Mouse (Mus musculus): Measurements from ENCODE around the gene Cd36. TPM values are rescaled to one million over a fixed set of nuclear protein-coding genes. Genes with fewer than 3 reads are reported as not detected.

Gene Cd36
- polyA plus RNA-seq, 1 experiment from 2014 or later: 5.0 TPM

DNA sequence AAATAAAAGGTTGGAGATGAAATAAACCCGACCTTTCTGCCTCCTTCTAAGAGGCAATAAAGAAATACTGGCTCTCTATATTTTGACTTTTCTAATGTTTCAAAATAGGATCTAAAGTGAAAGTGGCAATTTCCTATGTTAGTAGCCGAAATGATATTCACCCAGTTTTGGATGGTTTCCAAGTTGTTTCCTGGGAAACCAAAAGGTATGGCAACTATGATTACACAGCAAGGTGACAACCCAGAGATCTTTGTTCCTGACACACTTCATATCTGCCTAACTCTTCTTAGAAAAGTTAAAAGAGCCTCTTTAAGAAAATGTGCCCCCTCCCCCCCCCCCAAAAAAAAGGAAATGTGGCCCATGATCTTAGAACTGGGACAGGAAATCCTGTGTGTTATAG is 58.1 kb downstream of the Cd36 start:
- no peak overlapping the region for H3K9ac ChIP-seq (replicated peaks)
- no peaks in the 10 kb centered on the region for H3K36me3 ChIP-seq
- no peaks in the 10 kb centered on the region for H3K4me1 ChIP-seq (replicated peaks)
- no peaks in the 10 kb centered on the region for H3K9me3 ChIP-seq
- H3K4me2 ChIP-seq (replicated peaks): no peak overlapping the region
- no peak for ATAC-seq
- no peak overlapping the region for H3K4me3 ChIP-seq (replicated peaks)
- no peaks in the 10 kb centered on the region for H3K27me3 ChIP-seq
- H3K27ac ChIP-seq: no peak overlapping the region
- 68% methylated on average over 2 of the region's 2 CpGs for WGBS

DNA sequence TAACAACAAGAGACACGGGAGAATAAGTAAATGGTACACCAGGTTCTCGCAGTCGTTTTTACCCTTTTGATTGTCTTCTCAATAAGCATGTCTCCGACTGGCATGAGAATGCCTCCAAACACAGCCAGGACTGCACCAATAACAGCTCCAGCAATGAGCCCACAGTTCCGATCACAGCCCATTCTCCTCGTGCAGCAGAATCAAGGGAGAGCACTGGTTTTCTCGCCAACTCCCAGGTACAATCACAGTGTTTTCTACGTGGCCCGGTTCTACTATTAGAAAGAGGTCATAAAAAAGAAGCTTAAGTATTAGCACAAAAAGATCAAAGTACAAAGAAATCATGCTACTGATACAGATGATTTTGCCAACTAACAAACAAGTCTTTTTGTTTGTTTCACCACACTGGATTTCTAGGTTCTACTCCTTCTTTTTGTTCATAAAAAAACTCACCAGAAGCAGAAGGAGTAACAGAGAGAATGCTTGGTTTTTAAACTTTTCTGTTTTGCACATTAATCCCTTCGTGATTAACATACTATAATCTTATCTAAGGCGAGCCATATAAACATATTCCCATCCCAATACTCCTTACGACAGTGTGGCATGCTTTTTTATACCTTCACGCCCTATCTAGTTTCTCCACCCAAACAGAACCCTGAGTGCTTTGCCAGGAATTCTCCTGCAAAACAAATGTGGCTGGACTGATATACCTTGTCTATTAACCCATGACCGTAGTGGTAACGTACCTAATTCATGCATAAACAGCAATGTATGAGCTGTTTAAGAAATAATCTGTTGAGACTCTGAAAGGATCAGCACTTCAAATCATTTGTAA is 59.7 kb downstream of the Cd36 start:
- no peak overlapping the region for H3K4me3 ChIP-seq (replicated peaks)
- no peak for ATAC-seq
- no peak overlapping the region for H3K27ac ChIP-seq
- no peaks in the 10 kb centered on the region for H3K36me3 ChIP-seq
- H3K4me2 ChIP-seq (replicated peaks): no peak overlapping the region
- no peaks in the 10 kb centered on the region for H3K27me3 ChIP-seq
- H3K4me1 ChIP-seq (replicated peaks): no peaks in the 10 kb centered on the region
- H3K9me3 ChIP-seq: no peaks in the 10 kb centered on the region
- no peak overlapping the region for H3K9ac ChIP-seq (replicated peaks)
- 79% methylated on average over 15 of the region's 15 CpGs for WGBS

DNA sequence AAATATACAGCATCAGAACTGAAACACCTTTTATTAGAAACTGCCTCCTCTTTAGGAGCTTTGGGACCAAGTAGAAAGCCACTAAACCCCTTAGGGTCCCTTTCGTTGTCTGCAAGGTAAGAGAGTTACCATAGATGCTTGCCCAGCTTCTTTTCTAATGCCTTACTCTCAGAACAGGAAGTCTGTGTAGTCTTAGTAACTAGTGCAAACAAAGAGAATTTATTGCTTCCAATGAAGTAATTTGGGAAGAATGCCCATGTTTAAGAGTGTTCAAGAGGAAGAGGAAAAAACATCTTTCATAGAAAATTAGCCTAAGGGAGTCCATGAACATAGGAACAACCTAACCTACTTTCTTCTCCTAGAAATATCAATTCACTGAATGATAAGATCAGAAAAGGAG is 67.2 kb downstream of the Cd36 start:
- H3K9ac ChIP-seq (replicated peaks): no peak overlapping the region
- H3K27ac ChIP-seq: no peak overlapping the region
- H3K4me2 ChIP-seq (replicated peaks): no peak overlapping the region
- WGBS: 81% methylated on average over 1 of the region's 1 CpGs
- H3K4me3 ChIP-seq (replicated peaks): no peak overlapping the region
- H3K27me3 ChIP-seq: no peaks in the 10 kb centered on the region
- H3K4me1 ChIP-seq (replicated peaks): no peaks in the 10 kb centered on the region
- H3K36me3 ChIP-seq: no peaks in the 10 kb centered on the region
- ATAC-seq: no peak
- H3K9me3 ChIP-seq: no peaks in the 10 kb centered on the region

DNA sequence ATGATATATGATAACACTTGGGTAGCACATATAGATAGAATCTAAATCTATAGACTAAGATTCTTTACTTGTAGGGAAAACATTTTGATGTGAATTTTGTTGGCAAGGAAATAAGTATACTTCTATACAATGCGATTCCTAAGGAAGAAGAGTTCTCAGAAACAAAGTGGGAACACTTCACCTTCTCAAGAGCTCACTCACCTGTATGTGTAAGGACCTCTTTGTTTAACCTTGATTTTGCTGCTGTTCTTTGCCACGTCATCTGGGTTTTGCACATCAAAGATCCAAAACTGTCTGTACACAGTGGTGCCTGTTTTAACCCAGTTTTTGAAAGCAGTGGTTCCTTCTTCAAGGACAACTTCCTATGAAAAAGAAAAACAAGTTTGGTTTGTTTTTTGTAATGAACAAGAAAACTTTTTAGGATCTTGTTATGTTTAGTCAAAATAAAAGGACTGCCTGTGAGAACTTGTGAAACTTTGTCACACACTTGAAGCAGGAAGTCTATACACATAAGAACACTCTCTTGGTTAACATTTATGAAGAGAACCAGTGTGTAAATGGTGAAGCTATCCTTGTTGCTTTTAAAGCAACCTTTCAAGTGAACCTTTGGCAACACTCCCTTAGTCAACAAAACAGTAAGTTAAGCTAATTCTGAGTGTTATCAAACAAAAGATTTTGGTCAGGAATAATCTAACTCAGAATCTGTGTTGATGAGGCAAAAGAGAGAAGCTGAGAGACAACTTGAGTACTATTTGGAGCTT is 68.2 kb downstream of the Cd36 start:
- no peak for ATAC-seq
- no peaks in the 10 kb centered on the region for H3K4me1 ChIP-seq (replicated peaks)
- WGBS: 83% methylated on average over 2 of the region's 2 CpGs
- H3K27me3 ChIP-seq: no peaks in the 10 kb centered on the region
- H3K9ac ChIP-seq (replicated peaks): no peak overlapping the region
- H3K9me3 ChIP-seq: no peaks in the 10 kb centered on the region
- H3K27ac ChIP-seq: no peak overlapping the region
- no peak overlapping the region for H3K4me2 ChIP-seq (replicated peaks)
- no peak overlapping the region for H3K4me3 ChIP-seq (replicated peaks)
- no peaks in the 10 kb centered on the region for H3K36me3 ChIP-seq

DNA sequence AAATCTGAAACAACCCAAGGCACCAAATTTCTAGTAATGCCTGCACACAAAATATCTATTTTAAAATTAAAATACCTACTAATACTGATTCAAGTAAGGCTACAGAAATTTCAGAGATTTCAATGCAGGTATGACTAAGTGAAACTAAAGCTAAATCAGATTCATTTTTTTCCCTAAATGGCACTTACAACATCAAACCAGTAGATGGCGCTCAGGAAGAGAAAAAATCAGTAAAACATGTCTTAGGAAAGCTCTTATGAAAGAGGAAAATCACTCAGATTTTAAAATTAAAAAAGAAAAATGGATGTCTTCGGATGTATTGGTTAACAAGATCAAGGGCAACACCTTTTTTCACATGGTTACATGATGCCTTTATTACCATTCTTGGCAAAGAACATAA is 72.4 kb downstream of the Cd36 start:
- no peak overlapping the region for H3K4me3 ChIP-seq (replicated peaks)
- no peak overlapping the region for H3K4me2 ChIP-seq (replicated peaks)
- H3K27me3 ChIP-seq: no peaks in the 10 kb centered on the region
- no peaks in the 10 kb centered on the region for H3K36me3 ChIP-seq
- 3% methylated on average over 2 of the region's 2 CpGs for WGBS
- H3K4me1 ChIP-seq (replicated peaks): no peaks in the 10 kb centered on the region
- no peaks in the 10 kb centered on the region for H3K9me3 ChIP-seq
- H3K9ac ChIP-seq (replicated peaks): no peak overlapping the region
- no peak for ATAC-seq
- no peak overlapping the region for H3K27ac ChIP-seq

DNA sequence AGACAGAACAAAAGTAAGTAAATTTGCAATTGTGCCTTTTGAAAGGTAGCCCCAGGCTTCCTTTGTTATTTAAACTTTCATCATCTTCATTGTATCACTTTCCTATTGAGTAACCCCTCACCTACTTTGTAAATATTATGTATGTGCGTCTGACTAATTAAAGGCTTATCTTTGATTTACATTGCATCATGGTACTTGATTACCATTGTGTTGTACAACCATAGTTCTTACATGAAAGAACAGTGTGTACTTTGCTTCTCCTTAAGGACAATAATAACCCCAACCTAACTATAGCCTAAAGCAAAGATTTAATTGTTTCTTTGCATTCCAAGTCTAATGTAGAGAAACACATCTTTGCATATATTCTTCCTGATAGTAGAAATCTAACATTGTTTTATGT is 78.3 kb downstream of the Cd36 start:
- no peak overlapping the region for H3K4me2 ChIP-seq (replicated peaks)
- H3K27ac ChIP-seq: no peak overlapping the region
- H3K4me3 ChIP-seq (replicated peaks): no peak overlapping the region
- H3K9me3 ChIP-seq: no peaks in the 10 kb centered on the region
- H3K27me3 ChIP-seq: no peaks in the 10 kb centered on the region
- ATAC-seq: no peak
- no peaks in the 10 kb centered on the region for H3K36me3 ChIP-seq
- H3K9ac ChIP-seq (replicated peaks): no peak overlapping the region
- WGBS: 67% methylated on average over 1 of the region's 1 CpGs
- no peaks in the 10 kb centered on the region for H3K4me1 ChIP-seq (replicated peaks)

DNA sequence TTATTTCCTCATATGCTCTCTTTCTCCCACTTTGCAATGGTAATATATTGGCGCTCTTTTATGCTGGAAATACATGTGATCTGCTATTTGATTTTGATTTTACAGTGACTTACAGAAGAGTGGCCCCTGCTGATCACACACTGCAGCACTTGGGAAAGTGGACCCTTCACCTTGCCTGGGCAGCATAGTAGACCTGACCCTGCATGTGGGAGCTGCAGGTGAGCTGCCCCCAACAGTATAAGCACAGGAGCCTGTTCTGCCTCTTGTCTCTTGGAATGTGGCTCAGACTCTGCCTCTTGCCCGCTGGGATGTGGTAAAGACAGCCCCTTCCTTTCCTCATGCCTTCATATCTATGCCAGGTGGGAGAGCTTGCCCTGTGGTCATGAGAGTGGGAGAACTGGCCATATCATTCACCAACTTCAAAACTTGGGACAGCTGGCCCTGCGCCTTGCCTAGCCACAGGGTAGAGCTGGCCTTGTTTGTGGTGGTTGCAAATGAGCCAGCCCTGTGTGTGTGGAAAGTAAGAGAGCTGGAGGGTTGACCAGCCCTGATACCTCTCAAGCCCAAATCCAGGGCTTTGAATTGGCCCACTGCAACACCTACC is 81.7 kb downstream of the Cd36 start:
- no peak overlapping the region for H3K27ac ChIP-seq
- H3K4me2 ChIP-seq (replicated peaks): no peak overlapping the region
- no peaks in the 10 kb centered on the region for H3K27me3 ChIP-seq
- H3K4me3 ChIP-seq (replicated peaks): no peak overlapping the region
- no peaks in the 10 kb centered on the region for H3K36me3 ChIP-seq
- H3K9me3 ChIP-seq: no peaks in the 10 kb centered on the region
- H3K4me1 ChIP-seq (replicated peaks): no peaks in the 10 kb centered on the region
- no peak overlapping the region for H3K9ac ChIP-seq (replicated peaks)
- WGBS: 92% methylated on average over 3 of the region's 3 CpGs
- ATAC-seq: no peak

DNA sequence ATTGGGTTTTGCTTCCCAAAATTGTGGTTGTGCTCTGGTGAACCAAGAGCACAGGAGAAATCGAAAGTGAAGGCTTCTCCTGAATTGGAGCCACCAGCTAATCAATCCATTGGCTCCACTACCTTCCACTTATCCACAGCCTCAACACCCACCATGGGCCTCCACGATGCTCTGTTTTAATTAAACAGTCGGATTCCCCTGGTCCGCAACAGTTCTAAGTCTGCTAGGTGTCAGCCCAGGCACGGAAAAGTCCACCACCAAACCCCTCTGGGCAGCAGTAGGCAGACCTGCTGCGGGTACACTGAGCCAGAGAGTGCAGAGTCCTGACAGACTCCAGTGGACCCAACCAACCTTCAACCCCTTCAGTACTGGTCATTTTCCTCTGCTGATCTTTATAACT is 112.0 kb downstream of the Cd36 start:
- no peaks in the 10 kb centered on the region for H3K9me3 ChIP-seq
- H3K27ac ChIP-seq: no peak overlapping the region
- H3K4me3 ChIP-seq (replicated peaks): no peak overlapping the region
- no peak overlapping the region for H3K9ac ChIP-seq (replicated peaks)
- H3K27me3 ChIP-seq: no peaks in the 10 kb centered on the region
- no peaks in the 10 kb centered on the region for H3K36me3 ChIP-seq
- no peaks in the 10 kb centered on the region for H3K4me1 ChIP-seq (replicated peaks)
- ATAC-seq: no peak
- 93% methylated on average over 6 of the region's 6 CpGs for whole genome bisulfite sequencing
- H3K4me2 ChIP-seq (replicated peaks): no peak overlapping the region

DNA sequence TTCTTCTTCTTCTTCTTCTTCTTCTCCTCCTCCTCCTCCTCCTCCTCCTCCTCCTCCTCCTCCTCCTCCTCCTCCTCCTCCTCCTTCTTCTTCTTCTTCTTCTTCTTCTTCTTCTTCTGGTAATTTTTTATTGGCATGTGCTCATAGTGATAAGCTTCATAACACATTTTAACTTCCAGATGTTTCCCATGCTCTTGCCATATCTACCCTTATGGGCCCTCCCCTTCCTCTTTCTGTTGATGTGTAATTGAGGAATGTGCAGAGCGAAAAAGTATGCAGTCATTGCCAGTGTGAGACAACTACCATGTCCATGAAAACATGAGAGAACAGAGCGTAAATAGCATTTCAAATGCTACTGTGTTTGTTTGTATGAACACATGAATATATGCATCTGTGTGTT is 118.3 kb downstream of the Cd36 start:
- Histone ChIP-seq H3K4me1 (replicated peaks) (no peaks in the 10 kb centered on the region), H3K9me3 (no peaks in the 10 kb centered on the region), H3K27ac (no peak overlapping the region), H3K9ac (replicated peaks) (no peak overlapping the region), H3K36me3 (no peaks in the 10 kb centered on the region), H3K4me3 (replicated peaks) (no peak overlapping the region), H3K4me2 (replicated peaks) (no peak overlapping the region), H3K27me3 (no peaks in the 10 kb centered on the region)
- ATAC-seq: no peak
- WGBS: 86% methylated on average over 2 of the region's 2 CpGs

DNA sequence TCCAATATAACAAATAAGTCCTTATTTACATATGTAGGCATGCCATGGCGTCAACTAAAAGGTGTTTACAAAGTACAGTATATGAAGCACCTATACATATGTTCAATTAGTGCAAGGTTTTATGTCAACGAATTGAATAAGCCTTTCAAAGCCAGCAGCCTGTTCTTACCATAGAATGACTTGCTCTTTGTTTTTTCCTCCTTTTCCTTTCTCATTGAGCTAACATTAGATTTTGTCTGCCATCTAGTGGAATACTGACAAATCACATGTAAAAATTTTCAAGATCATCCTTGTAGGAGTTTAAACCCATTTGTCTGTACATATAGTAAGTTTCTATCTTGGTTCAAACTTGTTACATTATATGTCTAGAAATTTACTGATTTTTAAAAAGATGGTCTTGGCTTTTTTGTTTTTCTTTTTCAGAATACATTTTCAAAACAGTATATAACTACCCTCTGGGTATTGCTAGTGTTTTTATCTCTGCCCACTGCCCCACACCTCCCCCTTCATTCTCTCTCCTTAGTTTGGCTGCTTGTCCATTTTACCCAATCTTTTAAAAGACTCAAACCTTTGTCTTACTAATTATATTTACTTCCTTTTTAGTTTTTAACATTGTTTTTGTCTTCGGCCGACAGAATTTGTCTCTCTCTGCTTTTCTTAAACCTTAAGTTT is 122.5 kb downstream of the Cd36 start:
- 61% methylated on average over 4 of the region's 4 CpGs for WGBS
- Histone ChIP-seq H3K9me3 (no peaks in the 10 kb centered on the region), H3K4me2 (replicated peaks) (no peak overlapping the region), H3K27me3 (no peaks in the 10 kb centered on the region), H3K4me3 (replicated peaks) (no peak overlapping the region), H3K27ac (no peak overlapping the region), H3K36me3 (no peaks in the 10 kb centered on the region), H3K4me1 (replicated peaks) (no peaks in the 10 kb centered on the region), H3K9ac (replicated peaks) (no peak overlapping the region)
- peak; percentile 76 for ATAC-seq

DNA sequence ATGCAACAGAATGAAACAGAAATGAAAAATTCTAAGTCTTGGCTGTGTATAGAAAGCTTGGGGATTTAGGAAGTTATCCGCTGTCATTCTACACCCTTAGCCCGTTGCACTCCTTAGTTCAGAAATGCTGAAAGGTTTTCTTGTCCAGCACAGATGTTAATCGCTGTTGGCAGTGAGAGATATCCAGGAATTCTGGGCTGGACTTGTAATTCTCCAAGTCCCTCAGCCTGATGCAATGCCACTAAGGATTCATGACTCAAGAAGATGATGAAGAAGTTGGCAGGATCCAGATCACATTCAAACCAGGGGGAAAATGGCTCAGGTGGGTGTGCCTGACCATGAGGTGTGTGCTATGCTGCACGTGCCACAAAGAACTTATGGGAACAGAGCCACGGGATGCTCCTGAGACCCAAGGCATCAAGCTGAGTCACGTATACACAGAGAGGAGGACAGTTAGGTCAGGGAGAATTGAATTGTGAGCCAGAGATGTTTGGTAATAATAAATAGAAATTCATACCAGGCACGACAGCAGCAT is 135.1 kb downstream of the Cd36 start:
- 87% methylated on average over 7 of the region's 7 CpGs for WGBS
- Histone ChIP-seq H3K36me3 (no peaks in the 10 kb centered on the region), H3K27ac (no peak overlapping the region), H3K9ac (replicated peaks) (no peak overlapping the region), H3K4me3 (replicated peaks) (no peak overlapping the region), H3K4me1 (replicated peaks) (no peaks in the 10 kb centered on the region), H3K27me3 (no peaks in the 10 kb centered on the region), H3K9me3 (no peaks in the 10 kb centered on the region), H3K4me2 (replicated peaks) (no peak overlapping the region)
- ATAC-seq: no peak

DNA sequence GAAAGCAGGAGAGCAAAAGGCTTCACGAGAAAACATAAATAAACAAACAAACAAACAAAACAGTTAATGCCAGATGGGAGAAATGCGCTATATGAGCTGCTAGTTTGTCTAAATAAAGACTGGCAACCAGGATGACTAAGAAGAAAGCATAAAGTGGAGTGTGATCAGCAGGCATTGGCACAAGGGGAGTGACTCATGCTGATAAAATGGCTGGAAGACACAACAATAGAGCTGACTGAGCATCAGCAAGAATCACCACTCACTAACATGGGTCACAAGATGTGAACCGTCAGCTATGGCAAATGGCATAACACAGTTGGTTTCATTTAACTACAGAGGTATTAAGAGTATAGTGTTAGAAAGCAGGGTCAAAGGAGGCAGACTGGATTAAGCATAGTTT is 140.3 kb downstream of the Cd36 start:
- Histone ChIP-seq H3K27me3 (no peaks in the 10 kb centered on the region), H3K9me3 (no peaks in the 10 kb centered on the region), H3K4me2 (replicated peaks) (no peak overlapping the region), H3K27ac (no peak overlapping the region), H3K4me1 (replicated peaks) (no peaks in the 10 kb centered on the region), H3K36me3 (no peaks in the 10 kb centered on the region), H3K9ac (replicated peaks) (no peak overlapping the region), H3K4me3 (replicated peaks) (no peak overlapping the region)
- no peak for ATAC-seq
- 71% methylated on average over 3 of the region's 3 CpGs for WGBS
